Mouse (Mus musculus) MEL (cell line): ENCODE results near the gene Macrod2.

Experiments
- BHLHE40 ChIP-seq: IDR thresholded peaks from 2 replicates; pipeline ENCODE4 v1.6.1; 2012; ENCODE audit warnings: low read depth, mild to moderate bottlenecking, inconsistent platforms, low read length, improper control_type of control experiment, borderline replicate concordance
- CHD1 ChIP-seq: IDR thresholded peaks from 2 replicates; pipeline ENCODE4 v1.6.1; 2012; ENCODE audit warnings: low read depth, mild to moderate bottlenecking, inconsistent platforms, low read length, improper control_type of control experiment
- CHD2 ChIP-seq: IDR thresholded peaks from 2 replicates; pipeline ENCODE4 v1.6.1; 2011; ENCODE audit warnings: low read length, improper control_type of control experiment
- CTCF ChIP-seq, 3 experiments: IDR thresholded peaks in 2 of 3; conservative IDR thresholded peaks in 1 of 3; 2 replicates each; pipeline ENCODE4 v1.5.1; 2011 to 2012; ENCODE audit warnings: low read length in 3 of 3, low read depth in 2 of 3, mild to moderate bottlenecking in 2 of 3, improper control_type of control experiment in 1 of 3, inconsistent platforms in 1 of 3, mixed read lengths in 1 of 3, moderate library complexity in 1 of 3; ENCODE audit not compliant: control insufficient read depth in 1 of 3, insufficient read depth in 1 of 3, poor library complexity in 1 of 3, severe bottlenecking in 1 of 3
- JUND ChIP-seq: IDR thresholded peaks from 2 replicates; pipeline ENCODE4 v1.6.1; 2011; ENCODE audit warnings: low read depth, mild to moderate bottlenecking, improper control_type of control experiment, low read length
- MAX ChIP-seq: IDR thresholded peaks from 2 replicates; pipeline ENCODE4 v1.6.1; 2011; ENCODE audit warnings: low read length, improper control_type of control experiment
- POLR2A ChIP-seq, 2 experiments: IDR thresholded peaks; 2 replicates each; pipeline ENCODE4 v1.6.1; 2011 to 2012; ENCODE audit warnings: low read length in 2 of 2, mild to moderate bottlenecking in 2 of 2, control low read depth in 1 of 2, improper control_type of control experiment in 1 of 2, low read depth in 1 of 2, moderate library complexity in 1 of 2; ENCODE audit not compliant: control insufficient read depth in 1 of 2, insufficient read depth in 1 of 2, poor library complexity in 1 of 2
- POLR2AphosphoS2 ChIP-seq: IDR thresholded peaks from 2 replicates; pipeline ENCODE4 v1.6.1; 2011; ENCODE audit warnings: low read length, improper control_type of control experiment
- SIN3A ChIP-seq: IDR thresholded peaks from 2 replicates; pipeline ENCODE4 v1.6.1; 2012; ENCODE audit warnings: low read length, improper control_type of control experiment, inconsistent platforms
- TAL1 ChIP-seq: IDR thresholded peaks from 2 replicates; pipeline ENCODE4 v1.6.1; 2012; ENCODE audit warnings: mild to moderate bottlenecking, inconsistent platforms, low read length, moderate library complexity, mixed read lengths
- TCF12 ChIP-seq: IDR thresholded peaks from 2 replicates; pipeline ENCODE4 v1.6.1; 2014; ENCODE audit warnings: low read depth, mild to moderate bottlenecking, inconsistent platforms, low read length, improper control_type of control experiment, moderate library complexity
- ZMIZ1 ChIP-seq: IDR thresholded peaks from 2 replicates; pipeline ENCODE4 v1.6.1; 2012; ENCODE audit warnings: low read depth, mild to moderate bottlenecking, inconsistent platforms, low read length, improper control_type of control experiment, moderate library complexity

DNA sequence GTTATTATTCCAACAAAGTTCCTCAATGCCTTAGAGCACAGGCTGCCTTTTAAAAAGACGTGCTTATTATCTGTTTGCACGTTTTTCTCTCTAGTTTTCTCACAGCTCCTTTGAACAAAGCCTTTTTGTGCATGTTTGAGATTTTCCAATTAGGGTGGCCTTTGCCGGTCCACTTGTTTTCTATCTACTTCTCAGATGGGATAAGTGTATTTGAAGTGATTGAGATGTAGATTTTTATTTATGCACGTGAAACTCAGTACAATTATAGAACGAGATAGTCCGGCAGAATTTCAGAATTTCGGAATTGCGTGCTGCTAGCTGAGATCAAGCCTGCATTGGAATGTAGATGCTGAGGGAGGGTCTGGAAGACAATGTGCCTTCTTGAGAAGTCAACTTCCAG lies 138.5 kb downstream of the Macrod2 start:
- no peak for TF ChIP-seq ZMIZ1
- TF ChIP-seq TCF12: no peak
- no peak for TF ChIP-seq POLR2AphosphoS2
- no peak for TF ChIP-seq MAX
- no peak for TF ChIP-seq CHD2
- no peak for TF ChIP-seq CHD1
- TF ChIP-seq CTCF (IDR thresholded peaks at IDR 0.05 in 2 of 3, conservative IDR thresholded peaks at IDR 0.05 in 1 of 3; ENCODE audit: control insufficient read depth in 1 of 3, insufficient read depth in 1 of 3, low read depth in 2 of 3, low read length in 3 of 3, poor library complexity in 1 of 3, severe bottlenecking in 1 of 3): no peak
- no peak for TF ChIP-seq TAL1
- no peak for TF ChIP-seq JUND
- no peak for TF ChIP-seq POLR2A (IDR thresholded peaks at IDR 0.05; ENCODE audit: control insufficient read depth in 1 of 2, insufficient read depth in 1 of 2, low read depth in 1 of 2, low read length in 2 of 2, poor library complexity in 1 of 2)
- TF ChIP-seq SIN3A: no peak
- TF ChIP-seq BHLHE40: no peak
